Mouse (Mus musculus): ENCODE measurements around the gene Sh2d6. TPM values are rescaled to one million over a fixed set of nuclear protein-coding genes. Genes with fewer than 3 reads are reported as not detected.

The Sh2d6 gene
- not detected in 2 replicates for polyA plus RNA-seq (2014; fragmentation: Nextera tagmentation; extraction: Ambion mirVana)

DNA sequence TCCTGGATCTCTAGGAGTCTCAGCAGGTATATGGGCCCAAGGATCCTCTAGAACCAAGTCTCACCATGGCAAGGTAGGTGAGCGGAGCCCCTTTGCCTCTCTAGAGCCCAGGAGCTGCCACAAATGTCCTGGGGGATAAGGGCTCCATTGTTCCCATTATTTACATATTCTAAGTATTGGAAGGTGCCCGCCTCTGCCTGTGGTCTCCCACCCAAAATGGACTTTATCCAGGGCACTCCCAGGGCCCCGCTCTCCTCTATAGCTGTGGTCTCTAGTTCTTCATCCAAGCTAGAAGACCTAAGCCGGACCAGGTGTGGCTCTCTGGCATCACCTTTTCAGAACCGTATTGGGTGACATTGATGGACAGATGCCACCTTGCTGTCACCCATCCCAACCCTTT is at the start of gene Sh2d6:
TSS of gene Sh2d6 (minus strand) at position 101 of the 400 bp plus-strand sequence.
- DNase-seq (ENCODE audit: low spot score) (no peak), ATAC-seq (ENCODE audit: low read depth) (no peak)
- no peak within 1 kb of the TSS for H3K4me3 ChIP-seq (ENCODE audit: low read depth, low read length)
- no peaks in the 10 kb centered on the region for H3K9me3 ChIP-seq (ENCODE audit: control insufficient read depth, low read length)
- H3K36me3 ChIP-seq (ENCODE audit: control insufficient read depth, insufficient read depth, low read length): no peaks in the 10 kb centered on the region
- no peak within 1 kb of the TSS for H3K9ac ChIP-seq (ENCODE audit: low read depth, low read length)
- peak within 1 kb of the TSS; percentile 73; the same call in 1 of the 2 replicates for H3K27ac ChIP-seq (replicated peaks; ENCODE audit: low read depth, low read length)
- H3K4me2 ChIP-seq (ENCODE audit: low read depth, low read length): no peak within 1 kb of the TSS
- H3K4me1 ChIP-seq (ENCODE audit: control insufficient read depth, insufficient read depth, low read length): peaks cover 10% of the 10 kb centered on the region
- 92% methylated on average over 5 of the region's 5 CpGs for WGBS
- no peaks in the 10 kb centered on the region for H3K27me3 ChIP-seq (replicated peaks; ENCODE audit: control insufficient read depth, insufficient read depth, low read length)

DNA sequence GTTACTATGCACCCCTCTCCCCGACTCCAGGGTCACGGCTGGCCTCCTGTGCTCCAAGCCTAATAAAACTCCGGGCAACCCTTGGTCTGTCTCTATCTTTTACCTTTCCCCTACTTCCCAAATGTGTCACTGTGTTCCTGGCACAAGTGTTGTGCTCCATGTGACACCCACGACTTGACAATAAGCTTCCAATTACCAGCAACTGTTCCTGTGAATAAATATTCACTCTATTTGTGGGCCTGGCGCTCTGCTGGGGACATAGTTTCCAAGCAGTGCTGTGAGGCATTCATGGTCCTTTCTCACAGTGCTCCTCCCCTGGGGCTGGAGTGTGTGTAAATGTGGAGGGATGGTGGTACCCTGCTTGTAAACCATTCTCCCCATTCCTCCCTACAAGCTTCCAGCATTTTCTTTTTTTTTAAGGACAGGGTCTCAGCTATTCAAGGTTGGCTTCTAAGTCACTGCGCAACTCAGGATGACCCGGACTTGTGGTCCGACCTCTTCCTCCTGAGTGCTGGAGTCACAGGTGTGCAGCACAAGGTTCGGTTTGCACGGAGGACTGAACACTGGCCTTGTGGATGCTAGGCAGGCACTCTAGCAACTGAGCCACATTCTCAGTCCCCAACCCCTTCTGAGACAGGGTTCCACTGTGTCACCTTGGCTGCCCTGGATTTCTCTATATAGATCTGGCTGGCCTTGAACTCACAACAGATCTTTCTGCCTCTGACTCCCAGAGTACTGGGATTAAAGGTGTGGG is 49.3 kb upstream of the Sh2d6 start:
- no peak overlapping the region for H3K4me3 ChIP-seq (ENCODE audit: low read depth, low read length)
- ATAC-seq (ENCODE audit: low read depth): no peak
- H3K27ac ChIP-seq (replicated peaks; ENCODE audit: low read depth, low read length): no peak overlapping the region
- WGBS: 88% methylated on average over 10 of the region's 10 CpGs
- H3K4me1 ChIP-seq (ENCODE audit: control insufficient read depth, insufficient read depth, low read length): no peaks in the 10 kb centered on the region
- H3K9ac ChIP-seq (ENCODE audit: low read depth, low read length): no peak overlapping the region
- H3K36me3 ChIP-seq (ENCODE audit: control insufficient read depth, insufficient read depth, low read length): 0 out of 2 replicates have a peak, but pooled peaks cover 14% of the 10 kb centered on the region
- no peaks in the 10 kb centered on the region for H3K9me3 ChIP-seq (ENCODE audit: control insufficient read depth, low read length)
- H3K27me3 ChIP-seq (replicated peaks; ENCODE audit: control insufficient read depth, insufficient read depth, low read length): no peaks in the 10 kb centered on the region
- no peak overlapping the region for H3K4me2 ChIP-seq (ENCODE audit: low read depth, low read length)
- DNase-seq (ENCODE audit: low spot score): no peak

DNA sequence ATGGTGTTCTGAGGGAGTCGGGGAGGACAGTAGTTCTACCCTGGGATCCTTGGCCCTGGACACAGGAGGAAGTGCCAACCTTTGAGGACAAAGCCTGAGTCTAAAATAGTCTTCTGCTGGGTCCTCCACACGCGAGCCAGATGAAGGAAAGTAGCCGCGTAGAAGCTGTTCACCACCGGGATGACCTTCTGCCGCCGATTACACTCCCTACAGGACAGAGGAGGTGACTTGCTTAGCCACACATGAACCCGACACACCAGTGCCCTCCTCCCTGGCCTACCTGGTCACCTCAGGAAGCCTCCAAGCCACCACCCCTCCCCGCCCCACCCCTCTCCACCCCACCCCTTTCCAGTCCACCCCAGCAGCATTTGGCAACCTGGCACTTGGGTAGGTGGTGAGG is 47.2 kb upstream of the Sh2d6 start:
- 90% methylated on average over 10 of the region's 10 CpGs for WGBS
- H3K4me2 ChIP-seq (ENCODE audit: low read depth, low read length): no peak overlapping the region

DNA sequence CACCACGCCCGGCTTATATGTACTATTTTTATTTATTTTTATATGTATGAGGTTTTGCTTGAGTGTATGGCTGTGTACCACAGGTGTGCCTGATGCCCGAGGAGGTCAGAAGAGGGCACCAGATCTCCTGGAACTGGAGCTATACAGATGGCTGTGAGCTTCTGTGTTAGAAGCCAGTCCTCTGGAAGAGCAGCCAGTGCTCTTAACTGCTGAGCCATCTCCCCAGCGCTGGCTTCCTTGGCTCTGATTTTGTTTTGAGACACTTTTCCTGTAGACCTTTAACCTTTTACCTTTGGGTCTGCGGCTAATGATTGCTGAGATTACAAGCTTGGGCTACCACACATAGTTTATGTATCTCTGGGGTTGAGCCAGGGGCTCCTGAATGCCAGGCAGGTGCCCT is 46.0 kb upstream of the Sh2d6 start:
- H3K9me3 ChIP-seq (ENCODE audit: control insufficient read depth, low read length): no peaks in the 10 kb centered on the region
- H3K9ac ChIP-seq (ENCODE audit: low read depth, low read length): no peak overlapping the region
- WGBS: 80% methylated on average over 5 of the region's 5 CpGs
- no peaks in the 10 kb centered on the region for H3K27me3 ChIP-seq (replicated peaks; ENCODE audit: control insufficient read depth, insufficient read depth, low read length)
- H3K4me3 ChIP-seq (ENCODE audit: low read depth, low read length): no peak overlapping the region
- no peak for ATAC-seq (ENCODE audit: low read depth)
- no peak for DNase-seq (ENCODE audit: low spot score)
- no peak overlapping the region for H3K27ac ChIP-seq (replicated peaks; ENCODE audit: low read depth, low read length)
- H3K4me2 ChIP-seq (ENCODE audit: low read depth, low read length): no peak overlapping the region
- 0 out of 2 replicates have a peak, but pooled peaks cover 3% of the 10 kb centered on the region for H3K36me3 ChIP-seq (ENCODE audit: control insufficient read depth, insufficient read depth, low read length)
- no peaks in the 10 kb centered on the region for H3K4me1 ChIP-seq (ENCODE audit: control insufficient read depth, insufficient read depth, low read length)

More for the DNA sequence above, 47.2 kb upstream of the Sh2d6 start:
- Histone ChIP-seq H3K36me3 (ENCODE audit: control insufficient read depth, insufficient read depth, low read length) (0 out of 2 replicates have a peak, but pooled peaks cover 6% of the 10 kb centered on the region), H3K27me3 (replicated peaks; ENCODE audit: control insufficient read depth, insufficient read depth, low read length) (no peaks in the 10 kb centered on the region), H3K9ac (ENCODE audit: low read depth, low read length) (no peak overlapping the region), H3K27ac (replicated peaks; ENCODE audit: low read depth, low read length) (no peak overlapping the region), H3K4me3 (ENCODE audit: low read depth, low read length) (no peak overlapping the region), H3K4me1 (ENCODE audit: control insufficient read depth, insufficient read depth, low read length) (no peaks in the 10 kb centered on the region), H3K9me3 (ENCODE audit: control insufficient read depth, low read length) (no peaks in the 10 kb centered on the region)
- DNase-seq (ENCODE audit: low spot score): no peak
- ATAC-seq (ENCODE audit: low read depth): no peak

DNA sequence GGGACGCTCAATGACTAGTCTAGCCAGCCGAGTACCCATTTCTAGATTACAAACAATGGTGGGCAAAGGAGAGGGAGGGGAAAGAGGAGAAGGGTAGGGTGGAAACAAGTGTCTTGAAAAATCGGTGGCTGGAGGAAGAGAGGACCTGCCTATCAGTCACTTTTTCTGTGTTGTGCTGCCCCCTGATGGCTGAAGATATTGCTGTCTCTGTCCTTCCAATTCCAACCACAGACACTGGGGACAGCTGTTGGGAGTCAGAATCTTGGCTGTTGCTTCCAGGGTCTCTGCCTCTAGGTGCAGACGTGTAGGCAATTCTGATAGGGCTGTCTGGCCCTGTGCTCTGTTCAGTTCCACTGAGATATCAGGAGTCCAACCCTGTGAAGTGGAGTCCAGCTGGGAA is 44.5 kb upstream of the Sh2d6 start:
- Histone ChIP-seq H3K27ac (replicated peaks; ENCODE audit: low read depth, low read length) (no peak overlapping the region), H3K9me3 (ENCODE audit: control insufficient read depth, low read length) (no peaks in the 10 kb centered on the region), H3K36me3 (ENCODE audit: control insufficient read depth, insufficient read depth, low read length) (no peaks in the 10 kb centered on the region), H3K4me3 (ENCODE audit: low read depth, low read length) (no peak overlapping the region), H3K4me1 (ENCODE audit: control insufficient read depth, insufficient read depth, low read length) (no peaks in the 10 kb centered on the region), H3K9ac (ENCODE audit: low read depth, low read length) (no peak overlapping the region), H3K4me2 (ENCODE audit: low read depth, low read length) (no peak overlapping the region), H3K27me3 (replicated peaks; ENCODE audit: control insufficient read depth, insufficient read depth, low read length) (no peaks in the 10 kb centered on the region)
- ATAC-seq (ENCODE audit: low read depth) (peak; percentile 87), DNase-seq (ENCODE audit: low spot score) (peak; percentile 90)
- WGBS: 2% methylated on average over 4 of the region's 4 CpGs

DNA sequence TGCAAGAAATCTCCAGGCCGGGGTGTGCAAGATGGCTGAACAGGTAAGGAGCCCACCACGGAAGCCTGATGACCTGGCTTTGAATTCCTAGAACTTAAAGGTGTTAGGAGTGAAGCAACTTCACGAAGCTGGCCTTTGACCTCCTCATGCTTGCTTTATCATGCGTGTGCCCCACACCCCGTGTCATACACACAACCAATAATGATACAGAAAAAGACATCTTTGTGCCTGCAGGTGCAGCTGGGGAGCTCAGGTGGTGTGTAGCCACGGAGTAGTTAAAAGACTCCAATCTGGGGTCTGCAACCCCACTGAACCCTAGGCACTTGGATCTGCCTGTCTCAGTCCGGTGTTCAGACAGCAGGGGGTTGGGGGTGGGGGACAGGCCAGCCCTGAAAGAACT is 44.0 kb upstream of the Sh2d6 start:
- Histone ChIP-seq H3K9ac (ENCODE audit: low read depth, low read length) (no peak overlapping the region), H3K4me2 (ENCODE audit: low read depth, low read length) (no peak overlapping the region), H3K4me3 (ENCODE audit: low read depth, low read length) (no peak overlapping the region), H3K27ac (replicated peaks; ENCODE audit: low read depth, low read length) (peak overlapping the region; percentile 44), H3K36me3 (ENCODE audit: control insufficient read depth, insufficient read depth, low read length) (no peaks in the 10 kb centered on the region), H3K27me3 (replicated peaks; ENCODE audit: control insufficient read depth, insufficient read depth, low read length) (no peaks in the 10 kb centered on the region), H3K9me3 (ENCODE audit: control insufficient read depth, low read length) (no peaks in the 10 kb centered on the region), H3K4me1 (ENCODE audit: control insufficient read depth, insufficient read depth, low read length) (no peaks in the 10 kb centered on the region)
- no peak for DNase-seq (ENCODE audit: low spot score)
- no peak for ATAC-seq (ENCODE audit: low read depth)
- WGBS: 71% methylated on average over 7 of the region's 7 CpGs

DNA sequence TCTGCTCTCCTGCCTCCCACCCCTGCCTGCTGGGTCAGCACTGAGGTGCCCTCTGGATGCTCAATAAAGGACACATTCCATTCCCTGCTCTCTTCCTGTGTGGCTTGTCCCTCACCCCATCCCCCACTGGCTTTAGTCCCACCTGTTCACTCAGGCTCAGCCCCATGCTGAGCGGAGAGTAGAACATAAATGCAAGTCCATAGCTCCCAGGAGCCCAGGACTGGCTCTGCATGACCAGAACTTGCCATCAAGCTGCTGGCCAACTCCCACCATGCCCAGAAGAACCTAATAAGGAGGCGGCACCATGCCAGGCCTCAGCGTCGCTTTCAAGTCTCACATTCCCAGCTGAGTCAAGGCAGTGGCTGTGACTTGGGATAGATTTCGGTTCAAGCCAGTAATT is 41.4 kb upstream of the Sh2d6 start:
- H3K9me3 ChIP-seq (ENCODE audit: control insufficient read depth, low read length): no peaks in the 10 kb centered on the region
- H3K9ac ChIP-seq (ENCODE audit: low read depth, low read length): no peak overlapping the region
- 57% methylated on average over 5 of the region's 5 CpGs for WGBS
- no peak overlapping the region for H3K4me2 ChIP-seq (ENCODE audit: low read depth, low read length)
- H3K4me1 ChIP-seq (ENCODE audit: control insufficient read depth, insufficient read depth, low read length): no peaks in the 10 kb centered on the region
- no peak overlapping the region for H3K27ac ChIP-seq (replicated peaks; ENCODE audit: low read depth, low read length)
- DNase-seq (ENCODE audit: low spot score) (peak; percentile 23), ATAC-seq (ENCODE audit: low read depth) (peak; percentile 47; the same call in 1 of the 2 replicates)
- H3K36me3 ChIP-seq (ENCODE audit: control insufficient read depth, insufficient read depth, low read length): no peaks in the 10 kb centered on the region
- no peaks in the 10 kb centered on the region for H3K27me3 ChIP-seq (replicated peaks; ENCODE audit: control insufficient read depth, insufficient read depth, low read length)
- H3K4me3 ChIP-seq (ENCODE audit: low read depth, low read length): no peak overlapping the region

DNA sequence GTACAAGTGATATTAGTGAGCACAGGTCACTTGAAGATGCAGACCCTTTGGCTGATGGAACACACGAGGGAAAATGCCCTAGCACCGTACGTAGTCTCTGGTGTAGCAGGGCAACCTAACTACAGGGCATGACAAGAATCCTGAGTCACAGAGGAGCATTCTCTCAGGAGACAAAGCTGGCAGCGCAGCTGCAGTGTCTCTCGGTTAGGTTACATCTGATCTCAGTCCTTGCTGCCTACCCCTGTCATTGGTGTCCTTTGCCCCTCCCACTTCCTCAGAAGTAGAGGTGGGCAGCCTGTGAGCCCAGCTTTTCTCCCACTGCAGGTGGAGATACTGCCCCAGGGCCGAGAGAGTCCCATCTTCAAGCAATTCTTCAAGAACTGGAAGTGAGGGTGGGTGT is 41.0 kb upstream of the Sh2d6 start:
- no peak overlapping the region for H3K27ac ChIP-seq (replicated peaks; ENCODE audit: low read depth, low read length)

DNA sequence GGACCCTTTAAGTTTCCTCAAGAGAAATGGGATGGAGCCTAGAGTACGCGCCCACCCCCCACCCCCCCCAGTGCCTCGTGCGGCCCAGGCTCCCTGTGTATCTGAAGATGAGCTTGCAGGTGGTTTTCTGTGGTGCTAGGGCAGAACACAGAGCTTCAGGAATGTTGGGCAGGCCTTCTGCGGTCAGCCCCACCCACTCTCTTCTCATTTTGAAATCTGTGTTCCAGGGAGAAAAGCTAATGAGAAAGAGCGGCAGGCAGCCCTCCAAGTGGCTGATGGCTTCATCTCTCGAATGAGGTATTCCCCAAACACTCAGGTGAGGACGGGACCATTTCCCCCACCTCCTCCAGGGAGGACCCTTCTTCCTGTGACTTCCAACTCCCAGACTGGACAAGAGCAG is 39.3 kb upstream of the Sh2d6 start:
- no peaks in the 10 kb centered on the region for H3K36me3 ChIP-seq (ENCODE audit: control insufficient read depth, insufficient read depth, low read length)
- no peak overlapping the region for H3K27ac ChIP-seq (replicated peaks; ENCODE audit: low read depth, low read length)
- no peak overlapping the region for H3K4me2 ChIP-seq (ENCODE audit: low read depth, low read length)
- no peaks in the 10 kb centered on the region for H3K27me3 ChIP-seq (replicated peaks; ENCODE audit: control insufficient read depth, insufficient read depth, low read length)
- no peak for ATAC-seq (ENCODE audit: low read depth)
- no peak overlapping the region for H3K4me3 ChIP-seq (ENCODE audit: low read depth, low read length)
- no peak for DNase-seq (ENCODE audit: low spot score)
- H3K4me1 ChIP-seq (ENCODE audit: control insufficient read depth, insufficient read depth, low read length): no peaks in the 10 kb centered on the region
- no peak overlapping the region for H3K9ac ChIP-seq (ENCODE audit: low read depth, low read length)
- no peaks in the 10 kb centered on the region for H3K9me3 ChIP-seq (ENCODE audit: control insufficient read depth, low read length)
- 52% methylated on average over 8 of the region's 8 CpGs for WGBS

More for the DNA sequence above, 41.0 kb upstream of the Sh2d6 start:
- H3K4me3 ChIP-seq (ENCODE audit: low read depth, low read length): no peak overlapping the region
- WGBS: 41% methylated on average over 6 of the region's 6 CpGs
- no peaks in the 10 kb centered on the region for H3K36me3 ChIP-seq (ENCODE audit: control insufficient read depth, insufficient read depth, low read length)
- DNase-seq (ENCODE audit: low spot score) (peak; percentile 31), ATAC-seq (ENCODE audit: low read depth) (peak; percentile 20; the same call in 1 of the 2 replicates)
- no peaks in the 10 kb centered on the region for H3K9me3 ChIP-seq (ENCODE audit: control insufficient read depth, low read length)
- no peaks in the 10 kb centered on the region for H3K27me3 ChIP-seq (replicated peaks; ENCODE audit: control insufficient read depth, insufficient read depth, low read length)
- H3K4me2 ChIP-seq (ENCODE audit: low read depth, low read length): no peak overlapping the region
- H3K9ac ChIP-seq (ENCODE audit: low read depth, low read length): no peak overlapping the region
- H3K4me1 ChIP-seq (ENCODE audit: control insufficient read depth, insufficient read depth, low read length): no peaks in the 10 kb centered on the region
